Mouse (Mus musculus) naive thymus-derived CD4-positive, alpha-beta T cell, adult 2 months (primary cell): Measurements from ENCODE around the gene Fen1.

ENCODE experiments used
- DNase-seq: peaks from one replicate; pipeline ENCODE4 v3.0.0-alpha.2; 2011; ENCODE audit warnings: low read depth

Gene Fen1

DNA sequence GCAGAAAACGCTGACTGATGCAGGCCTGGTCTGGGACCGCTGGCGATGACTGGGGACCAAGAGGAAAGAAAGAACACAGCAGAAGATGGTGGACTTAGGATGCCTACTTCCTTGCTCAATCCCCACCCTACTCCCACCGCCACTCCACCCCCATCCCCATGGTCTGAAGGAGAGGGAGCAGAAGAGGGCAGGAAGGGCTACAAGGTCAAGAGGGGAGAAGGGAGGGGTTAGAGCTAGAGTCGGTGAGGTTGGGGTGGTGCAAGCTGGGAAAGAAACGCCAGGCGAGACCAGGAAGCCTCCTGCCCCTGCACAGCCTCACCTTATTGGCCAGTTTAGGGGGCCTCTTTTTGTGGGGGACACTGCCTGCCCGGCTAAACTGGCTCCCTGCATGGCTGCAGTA, 12.1 kb upstream of the Fen1 start:
- no peak for DNase-seq

DNA sequence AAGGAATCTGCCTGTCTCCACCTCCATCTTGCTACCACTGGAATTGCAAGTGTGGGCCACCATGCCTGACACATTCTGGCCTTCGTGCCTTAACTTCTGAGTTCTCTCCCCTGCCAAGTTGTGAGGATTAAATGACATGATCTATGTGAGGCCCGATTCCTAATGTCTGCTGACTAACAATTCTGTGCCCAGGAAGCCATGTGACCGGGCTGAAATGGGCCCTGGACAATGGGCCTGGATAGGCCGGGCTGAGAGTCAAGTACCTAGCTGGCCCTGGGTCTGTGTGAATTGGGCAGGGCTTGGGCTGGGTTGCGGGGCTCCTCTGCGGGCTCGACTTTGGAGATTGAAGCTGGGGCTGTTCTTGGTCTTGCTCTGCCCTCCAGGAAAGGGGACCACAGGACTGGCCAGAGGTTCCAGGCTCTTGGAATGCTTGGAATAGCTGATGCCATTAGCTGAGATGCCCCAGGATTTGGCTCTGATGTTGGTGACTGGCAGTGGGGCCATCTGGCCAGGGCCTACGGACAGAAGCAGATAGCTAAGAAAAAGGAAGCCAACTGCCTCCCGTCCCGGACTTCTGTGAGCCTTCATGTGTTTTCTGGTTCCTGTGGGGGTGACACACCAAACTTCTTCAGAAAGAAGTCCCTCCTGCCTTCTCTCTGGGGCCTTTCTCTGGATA, 10.0 kb upstream of the Fen1 start:
- no peak for DNase-seq

DNA sequence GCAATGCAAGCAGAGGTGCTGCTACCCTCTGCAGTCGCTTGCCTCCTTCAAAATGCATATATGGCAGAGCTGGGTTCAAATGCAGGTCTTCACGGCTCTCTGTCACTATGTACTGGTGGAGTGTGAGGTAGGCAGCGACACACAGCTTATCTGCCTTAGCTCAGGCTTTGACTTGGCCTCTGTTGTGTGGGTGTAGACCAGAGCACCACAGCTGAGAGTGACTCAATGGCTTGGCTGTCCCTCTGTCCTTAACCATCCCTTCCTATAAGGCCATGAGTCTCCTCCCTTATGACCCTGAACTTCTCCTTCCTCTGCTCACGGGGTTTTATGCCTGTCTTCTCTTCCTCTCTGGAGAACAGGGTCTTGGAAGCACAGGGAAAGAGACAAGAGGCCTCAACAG, 6.9 kb upstream of the Fen1 start:
- DNase-seq: no peak

DNA sequence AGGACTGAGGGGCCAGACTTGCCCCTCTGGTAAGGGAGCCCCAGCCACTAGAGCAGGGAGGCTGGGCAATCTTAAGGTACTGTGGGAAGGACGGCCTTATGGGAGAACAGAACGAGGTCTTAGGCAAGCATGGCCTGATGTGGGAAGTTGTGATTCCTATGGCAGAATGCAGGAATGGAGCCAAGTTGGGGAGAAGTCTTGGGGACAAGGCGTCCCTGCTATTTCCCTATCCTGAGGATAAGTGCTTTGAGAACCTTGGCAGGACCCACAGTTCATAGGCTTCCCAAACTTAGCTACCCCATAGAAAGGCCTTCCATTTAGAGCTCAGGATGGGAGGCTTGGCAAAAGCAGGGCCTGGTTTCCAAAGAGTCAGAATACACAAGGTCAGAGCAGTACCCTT, 4.9 kb upstream of the Fen1 start:
- DNase-seq: no peak

DNA sequence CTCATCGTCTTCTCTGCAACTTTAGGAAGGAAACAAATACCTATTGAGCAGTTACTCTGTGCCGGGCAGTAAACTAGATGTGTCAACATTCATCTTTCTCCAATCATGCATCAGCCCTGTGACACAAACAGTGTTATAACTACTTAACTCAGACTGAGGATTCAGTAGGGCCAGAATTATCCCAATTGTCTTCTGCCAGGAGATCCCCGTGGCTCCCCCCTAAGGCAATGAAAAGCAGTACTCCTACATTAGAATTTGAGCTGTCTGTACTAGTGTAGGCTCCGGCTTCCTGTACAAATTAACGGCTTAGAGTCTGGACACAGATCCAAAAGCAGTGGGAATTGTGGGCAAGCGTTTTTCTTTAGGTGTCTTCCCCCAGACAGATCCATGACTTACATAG, 1.1 kb upstream of the Fen1 start:
- no peak for DNase-seq

DNA sequence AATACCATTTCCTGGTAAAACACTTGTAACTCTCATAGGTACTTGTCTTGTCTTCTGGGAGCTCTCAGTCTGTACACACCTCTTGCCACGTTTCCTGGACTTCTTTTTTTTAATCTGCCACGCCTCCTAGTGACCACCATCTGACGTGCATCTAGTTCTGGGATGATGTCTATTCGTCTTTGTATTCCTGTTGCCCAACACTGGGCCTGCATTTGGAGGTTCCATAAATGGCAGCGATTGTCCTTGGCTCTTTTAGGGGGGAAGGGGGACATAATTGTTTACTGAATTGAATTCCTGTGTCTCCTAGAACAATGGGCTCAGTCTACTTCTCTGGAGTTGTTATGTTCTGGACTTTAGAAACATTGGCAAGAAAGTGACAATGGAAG, 640 bp upstream of the Fen1 start:
- peak; percentile 74 for DNase-seq

DNA sequence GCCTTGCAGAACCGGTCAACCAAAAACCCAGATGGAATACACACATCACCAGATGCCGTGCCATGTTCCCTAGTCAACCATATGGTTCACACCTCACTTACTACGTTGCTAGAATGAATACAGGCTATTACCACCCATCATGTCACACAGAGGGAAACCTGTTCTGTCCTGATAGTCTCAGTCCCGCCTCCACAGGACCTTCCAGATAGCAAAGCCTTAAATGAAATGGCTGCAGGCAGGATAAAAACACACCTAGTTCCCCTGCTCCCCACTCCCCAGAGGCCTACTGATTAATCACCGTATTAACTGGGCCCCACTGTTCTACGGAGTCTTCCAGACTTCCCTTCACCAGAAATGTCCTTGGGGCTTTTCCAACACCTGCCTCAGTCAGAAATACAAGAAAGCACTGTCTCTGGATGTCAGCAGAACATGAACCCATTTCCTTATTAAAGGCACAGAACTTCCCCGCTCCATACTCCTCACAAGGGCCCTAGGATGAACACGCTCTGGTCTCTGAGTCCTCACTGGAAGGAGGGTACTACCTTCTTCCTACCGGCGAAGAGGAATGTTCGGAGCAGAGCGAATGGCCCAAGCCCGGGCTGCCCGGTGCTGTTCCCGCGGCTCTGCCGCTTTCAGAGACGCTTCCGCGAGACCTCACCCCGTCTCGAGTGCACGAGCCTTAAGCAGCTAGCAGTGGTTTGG, 672 bp downstream of the Fen1 start:
- DNase-seq: no peak

DNA sequence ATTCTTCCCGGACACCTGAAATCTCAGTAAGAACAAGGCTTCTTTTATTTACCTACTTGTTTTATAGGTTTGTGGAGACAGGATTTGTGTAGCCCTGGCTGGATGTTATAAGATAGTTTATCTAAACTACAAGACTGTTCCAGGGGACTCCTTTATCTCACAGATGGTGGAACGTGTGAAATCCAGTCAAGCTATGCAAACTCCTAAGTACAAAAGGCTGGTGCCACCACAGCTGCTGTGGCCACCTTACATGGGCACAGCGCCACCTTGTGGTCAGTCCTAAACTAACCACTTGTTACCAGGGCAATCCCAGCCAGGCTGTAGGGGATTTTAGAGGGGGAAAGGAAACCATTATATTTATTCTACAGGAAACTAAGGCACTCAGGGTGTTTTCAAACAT, 5.2 kb downstream of the Fen1 start:
- DNase-seq: peak; percentile 88

DNA sequence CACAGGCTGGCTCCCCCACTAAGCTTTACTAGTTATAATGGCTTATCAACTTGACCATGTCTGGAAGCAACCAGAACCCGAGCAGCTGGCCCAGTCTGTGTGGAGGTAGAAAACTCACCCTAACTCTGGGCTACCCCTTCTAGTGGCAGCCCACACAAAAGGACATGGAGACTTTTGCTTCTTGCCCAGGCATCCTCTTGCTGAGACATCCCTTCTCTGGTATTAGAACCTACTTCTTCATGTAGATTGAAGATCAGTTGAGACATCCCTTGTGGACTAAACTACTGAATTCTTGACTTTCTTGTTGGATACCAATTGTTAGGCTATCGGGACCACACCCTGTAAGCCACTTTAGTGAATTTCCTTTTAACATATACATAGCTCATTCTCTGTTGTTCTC, 5.7 kb downstream of the Fen1 start:
- no peak for DNase-seq

DNA sequence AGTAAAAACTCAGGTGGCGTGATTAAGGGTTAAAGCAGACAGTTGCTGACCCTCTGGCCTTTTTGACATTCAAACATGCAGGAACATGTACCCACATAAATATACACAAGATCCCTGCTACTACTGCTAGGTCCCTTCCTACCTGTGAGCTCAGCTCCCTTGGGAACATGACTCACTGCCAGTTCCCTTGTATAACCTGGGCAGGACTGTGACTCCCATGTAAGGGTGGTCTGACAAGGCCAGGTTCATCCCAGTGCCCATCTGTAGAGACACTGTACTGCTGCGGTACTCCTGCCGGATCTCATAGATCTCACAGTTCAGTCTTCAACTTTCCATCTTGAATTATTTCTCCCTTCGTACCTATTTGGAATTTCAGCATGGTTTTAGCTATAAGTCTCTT, 6.8 kb downstream of the Fen1 start:
- DNase-seq: no peak

DNA sequence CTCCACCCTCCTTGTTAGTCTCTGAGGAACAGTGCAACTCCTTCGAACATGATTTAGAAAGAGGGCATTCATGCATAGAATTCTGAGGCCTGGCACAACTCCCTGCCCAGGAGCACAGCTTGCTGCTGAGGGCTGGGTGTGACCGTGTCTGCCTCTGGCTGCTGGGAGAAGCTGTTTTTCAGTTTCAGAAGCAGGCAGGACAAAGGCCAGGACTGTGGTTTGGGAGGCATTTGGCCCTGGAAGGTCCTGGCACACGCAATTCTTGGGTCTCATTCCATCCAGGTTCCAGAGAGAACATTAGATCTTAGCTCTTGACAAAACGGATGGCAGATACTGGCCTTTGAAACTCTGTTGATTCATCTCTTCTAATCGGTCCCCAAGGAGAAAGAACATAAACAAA, 8.7 kb downstream of the Fen1 start:
- no peak for DNase-seq

DNA sequence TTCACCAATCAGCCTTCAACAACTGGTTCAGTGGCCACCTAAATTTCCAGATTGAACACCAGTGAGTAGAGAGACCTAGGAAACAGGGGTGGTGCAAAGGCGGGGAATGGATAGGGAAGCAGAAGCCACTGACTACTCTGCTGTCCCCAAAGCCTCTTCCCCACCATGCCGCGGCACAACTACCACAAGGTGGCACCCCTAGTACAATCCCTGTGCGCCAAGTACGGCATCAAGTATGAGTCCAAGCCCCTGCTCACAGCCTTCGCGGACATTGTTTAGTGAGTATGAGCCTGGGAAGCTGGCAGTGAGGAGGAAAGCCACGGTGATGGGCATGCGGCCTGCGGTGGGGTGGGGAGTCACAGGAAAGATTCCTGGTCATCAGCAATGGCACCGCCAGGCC, 9.6 kb downstream of the Fen1 start:
- DNase-seq: no peak

DNA sequence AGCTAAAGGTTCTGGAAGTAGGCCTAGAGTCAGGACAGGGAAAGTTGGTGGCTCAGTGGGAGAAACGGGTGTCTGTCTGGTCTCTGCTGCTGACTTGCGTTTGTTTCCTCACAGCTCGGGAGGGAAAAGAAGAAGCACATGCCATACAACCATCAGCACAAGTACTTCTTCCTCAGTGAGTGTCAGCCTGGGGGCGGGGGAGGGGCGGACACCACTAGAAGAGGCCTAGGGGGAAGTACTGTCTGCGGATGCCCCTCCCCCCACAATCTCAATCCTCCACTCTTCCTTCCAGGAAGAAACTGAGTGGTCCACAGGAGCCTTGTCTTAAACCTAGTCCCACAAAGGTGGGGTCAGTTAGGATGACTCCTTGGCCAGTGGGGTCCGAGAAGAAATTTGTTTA, 12.6 kb downstream of the Fen1 start:
- DNase-seq: peak; percentile 17

DNA sequence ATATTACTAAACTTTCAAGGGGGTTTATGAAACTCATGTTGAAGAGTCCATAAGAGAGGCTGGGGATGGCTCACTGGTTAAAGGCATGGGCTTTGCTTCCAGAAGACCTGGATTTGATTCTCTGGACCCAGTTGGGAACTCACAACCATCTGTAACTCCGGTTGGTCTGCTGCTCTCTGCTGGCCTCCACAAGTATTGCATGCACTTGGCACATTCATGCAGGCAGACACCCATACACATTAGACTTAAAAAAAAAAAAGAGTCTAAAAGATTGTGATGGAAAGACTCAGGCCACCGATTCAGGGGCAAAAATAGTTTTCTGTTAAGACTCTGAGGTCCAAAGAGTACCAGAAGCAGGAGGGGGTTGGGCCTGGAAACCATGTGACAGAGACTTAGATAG, 13.2 kb downstream of the Fen1 start:
- peak; percentile 72 for DNase-seq

DNA sequence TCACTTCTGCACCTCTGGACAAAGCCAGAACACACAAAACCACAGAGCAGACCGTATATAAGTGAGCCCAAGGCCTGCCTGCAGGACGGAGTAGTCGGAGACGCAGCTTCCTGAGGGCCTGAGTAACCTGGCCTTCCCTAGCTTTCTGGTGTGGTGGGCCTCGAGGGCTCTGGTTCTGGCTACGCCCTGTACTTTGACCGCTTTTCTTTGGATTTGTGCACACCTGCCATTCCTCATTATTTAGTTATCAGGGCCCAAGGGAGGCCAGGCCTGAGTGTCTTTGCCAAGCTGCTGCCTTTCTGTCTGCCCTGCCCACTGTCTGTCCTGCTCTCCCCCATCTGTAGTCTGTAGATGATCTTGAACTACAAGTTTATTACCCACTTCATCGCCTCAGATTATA, 14.0 kb downstream of the Fen1 start:
- DNase-seq: no peak

DNA sequence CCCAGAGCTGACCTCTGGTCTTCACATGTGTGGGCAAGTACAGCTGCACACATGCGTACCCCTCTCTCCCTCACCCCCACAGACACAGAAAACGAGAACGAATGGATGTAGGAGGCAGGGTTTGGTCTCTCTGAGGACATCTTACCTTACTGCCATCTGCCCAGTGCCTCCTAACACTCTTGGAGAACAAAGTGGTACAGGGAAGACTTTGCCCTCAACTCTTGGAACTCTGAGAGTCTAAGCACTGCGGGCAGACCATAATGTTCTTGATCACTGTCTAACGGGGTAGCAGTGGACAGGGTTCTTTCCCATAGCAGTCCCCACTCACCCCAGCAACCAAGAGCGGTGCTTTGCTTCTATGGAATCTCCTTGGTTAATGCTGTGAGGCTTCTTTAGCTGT, 14.9 kb downstream of the Fen1 start:
- no peak for DNase-seq

DNA sequence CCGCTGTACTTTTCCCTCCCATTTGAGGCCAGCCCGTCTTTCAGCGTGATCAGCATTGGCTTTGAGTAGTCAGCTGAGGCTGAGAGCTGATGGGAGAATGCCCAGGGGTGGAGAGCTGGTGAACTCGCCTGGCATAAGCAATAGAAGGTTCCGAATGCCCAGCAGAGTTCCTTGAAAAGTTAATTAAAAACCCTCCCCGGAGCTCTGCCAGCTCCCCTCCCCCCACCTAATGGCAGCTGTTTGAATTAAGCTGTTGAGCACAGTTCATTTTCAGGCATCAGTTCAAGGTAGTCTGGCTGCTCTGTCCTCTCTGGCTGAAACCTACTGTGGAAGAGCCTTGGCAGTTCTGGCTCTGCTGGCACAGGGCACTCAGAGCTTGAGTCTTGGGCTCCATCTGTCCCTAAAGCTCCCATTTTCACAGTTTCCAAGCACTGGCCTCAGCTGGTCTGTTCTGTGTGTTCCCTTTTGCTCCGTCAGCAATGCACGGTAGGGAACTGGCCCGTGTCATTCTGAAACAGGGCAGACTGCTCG, 15.6 kb downstream of the Fen1 start:
- no peak for DNase-seq

DNA sequence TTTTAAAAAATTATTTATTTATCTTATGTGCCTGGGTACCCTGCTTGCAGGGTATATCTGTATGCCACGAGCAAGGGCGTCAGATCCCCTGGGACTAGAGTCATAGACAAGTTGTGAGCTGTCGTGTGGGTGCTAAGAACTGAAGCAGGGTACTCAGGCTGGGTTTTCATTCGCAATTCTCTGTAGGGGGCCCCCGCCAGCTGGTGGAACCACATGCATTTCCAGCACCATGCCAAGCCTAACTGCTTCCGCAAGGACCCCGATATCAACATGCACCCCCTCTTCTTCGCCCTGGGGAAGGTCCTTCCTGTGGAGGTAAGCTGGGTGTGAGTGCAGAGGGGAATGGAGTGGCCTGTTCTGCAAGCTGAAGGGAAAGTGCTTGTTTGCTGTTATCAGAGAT, 17.4 kb downstream of the Fen1 start:
- DNase-seq: no peak

DNA sequence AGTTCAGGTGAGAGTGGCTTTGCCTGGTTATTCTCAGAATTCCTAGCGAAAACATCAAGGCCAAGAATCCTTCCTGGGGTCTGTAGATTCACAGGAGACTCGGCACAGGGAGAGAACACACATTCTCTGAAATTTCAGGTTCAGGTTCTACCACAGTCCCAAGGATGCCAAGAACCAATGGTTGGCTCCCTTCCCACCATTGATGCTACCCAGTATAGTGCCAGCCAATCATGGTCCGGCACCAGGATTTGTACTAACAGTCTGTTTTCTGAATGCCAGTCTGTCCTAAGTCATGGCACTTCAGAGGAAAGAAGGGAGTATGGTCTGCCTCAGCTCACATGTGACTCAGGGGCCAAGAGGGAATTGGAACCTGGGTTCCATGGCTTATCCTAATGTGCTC, 18.1 kb downstream of the Fen1 start:
- DNase-seq: no peak

DNA sequence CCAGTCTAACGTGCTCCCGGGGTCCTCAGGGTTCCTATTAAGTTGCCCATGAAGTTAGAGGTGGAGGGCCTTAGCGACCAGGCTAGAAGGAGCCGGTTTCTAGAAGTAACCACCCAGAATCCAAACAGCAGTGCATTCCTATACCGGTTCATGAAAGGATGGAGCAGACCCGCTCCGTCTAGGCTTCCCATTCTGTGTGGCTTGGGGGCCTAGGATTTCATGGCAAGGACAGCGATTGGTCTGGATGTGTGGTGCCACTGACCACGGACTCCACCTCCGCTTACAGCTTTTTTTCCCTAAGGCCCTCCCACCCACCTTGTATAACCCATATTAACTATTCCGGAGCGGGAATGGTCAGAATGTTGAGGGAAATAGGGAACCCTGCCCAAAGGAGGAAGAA, 19.9 kb downstream of the Fen1 start:
- DNase-seq: no peak

DNA sequence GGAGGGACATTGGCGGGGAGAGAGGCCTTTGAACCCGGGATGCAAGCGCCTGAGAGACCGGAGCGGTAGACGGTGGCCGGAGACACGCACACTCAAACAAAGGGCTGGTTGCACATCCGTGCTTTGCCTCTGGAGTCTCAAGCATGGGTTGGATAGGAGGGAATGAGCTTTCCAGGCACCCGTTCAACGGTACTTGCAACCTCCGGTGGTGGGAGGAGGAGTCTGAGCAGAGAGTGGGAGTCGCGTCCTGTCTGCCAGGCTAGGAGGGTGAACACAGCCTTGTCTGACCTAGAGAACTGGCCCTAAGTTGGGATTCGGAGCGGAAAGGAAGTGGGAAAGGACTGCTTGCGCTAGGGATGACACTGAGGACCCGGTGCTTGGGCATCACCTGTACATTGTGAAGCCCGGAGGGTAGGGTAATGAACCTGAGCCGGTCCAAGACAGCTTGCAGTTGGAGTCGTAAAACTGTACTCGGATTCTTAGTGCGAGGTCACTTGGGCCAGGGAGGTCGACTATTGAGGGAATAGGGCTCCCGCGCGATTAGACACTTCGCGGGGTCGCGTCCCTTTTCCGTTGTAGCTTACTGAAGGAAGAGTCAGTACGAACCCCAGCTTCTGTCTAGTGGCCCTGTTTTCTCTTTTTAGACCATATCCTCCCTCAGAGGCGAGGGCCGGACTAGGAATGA, 20.5 kb downstream of the Fen1 start:
- DNase-seq: no peak

DNA sequence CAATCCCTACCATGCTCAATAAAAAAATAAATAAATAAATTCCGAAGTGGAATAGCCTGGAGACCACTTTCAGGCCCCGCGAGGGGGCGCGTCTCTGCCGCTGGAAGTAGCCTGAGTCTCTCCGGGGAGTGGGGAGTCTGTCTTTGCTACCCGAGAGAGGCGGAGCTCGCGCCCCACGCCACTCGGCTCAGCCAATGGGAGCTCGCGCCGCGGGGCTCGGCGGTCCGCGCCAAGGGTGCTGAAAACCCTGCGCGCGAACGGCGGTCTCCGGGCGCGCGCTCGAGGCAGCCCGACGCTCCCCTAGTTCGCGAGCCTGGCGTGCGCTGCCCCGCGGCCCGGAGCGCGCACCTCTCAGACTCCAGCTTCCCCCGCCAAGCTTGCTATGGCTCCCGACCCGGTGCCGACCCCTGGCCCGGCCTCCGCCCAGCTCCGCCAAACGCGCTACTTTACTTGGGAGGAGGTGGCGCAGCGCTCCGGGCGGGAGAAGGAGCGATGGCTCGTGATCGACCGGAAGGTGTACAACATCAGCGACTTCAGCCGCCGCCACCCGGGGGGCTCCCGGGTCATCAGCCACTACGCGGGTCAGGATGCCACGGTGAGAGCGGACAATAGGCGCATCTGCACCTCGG, 21.2 kb downstream of the Fen1 start, which contains the start of gene Fads1:
Gene Fads1 (plus strand): TSS at position 219 of the 629 bp plus-strand sequence.
- peak; percentile 90 for DNase-seq

DNA sequence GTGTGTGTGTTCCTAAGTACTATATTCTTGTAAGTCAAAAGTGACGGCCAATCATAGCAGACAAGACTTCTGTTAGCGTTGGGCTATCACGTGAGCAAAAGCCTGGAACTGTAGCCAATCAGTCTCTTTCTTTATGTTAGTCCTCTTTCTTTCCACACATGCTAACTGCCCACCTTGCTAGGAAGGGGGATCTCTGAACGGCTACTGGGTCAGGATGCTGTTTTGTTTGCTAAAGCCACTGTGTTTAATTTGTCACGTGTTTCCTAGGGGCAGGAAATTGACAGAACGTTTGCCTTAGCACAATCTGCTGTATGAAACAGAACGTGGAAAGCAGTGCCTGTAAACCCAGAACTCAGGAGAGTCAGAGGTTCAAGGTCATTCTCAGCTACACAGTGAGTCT, 21.8 kb downstream of the Fen1 start:
- DNase-seq: no peak
